Mouse (Mus musculus): ENCODE results near the gene Tldc2.

- TF ChIP-seq CTCF (IDR thresholded peaks at IDR 0.05; ENCODE audit: low read depth) (no peak), EP300 (IDR thresholded peaks at IDR 0.05; ENCODE audit: low read depth) (no peak)
Measured at GRCm38 (mm10) chr2:157136176-157136575, 49.3 kb downstream of the Tldc2 start.
